Mouse (Mus musculus): ENCODE measurements around the gene Gm49380.

- TF ChIP-seq CTCF (IDR thresholded peaks at IDR 0.05) = no peak
- TF ChIP-seq POLR2A (IDR thresholded peaks at IDR 0.05; ENCODE audit: insufficient read depth, low read depth, low read length) = no peak
- TF ChIP-seq EP300 (IDR thresholded peaks at IDR 0.05; ENCODE audit: insufficient read depth, low read depth, low read length) = no peak
Observed at GRCm38 (mm10) chr9:44106596-44106995, 6.7 kb downstream of the Gm49380 start.
